Mouse (Mus musculus) lung, postnatal 0 days (tissue): ENCODE results near the gene Dnhd1.

ENCODE experiments used
- CTCF ChIP-seq: IDR thresholded peaks from 2 replicates; pipeline ENCODE4 v1.5.1; 2016; ENCODE audit warnings: antibody characterized with exemption, mild to moderate bottlenecking
- EP300 ChIP-seq: IDR thresholded peaks from 2 replicates; pipeline ENCODE4 v1.6.1; 2016; ENCODE audit warnings: antibody characterized with exemption, mild to moderate bottlenecking, control low read depth

DNA sequence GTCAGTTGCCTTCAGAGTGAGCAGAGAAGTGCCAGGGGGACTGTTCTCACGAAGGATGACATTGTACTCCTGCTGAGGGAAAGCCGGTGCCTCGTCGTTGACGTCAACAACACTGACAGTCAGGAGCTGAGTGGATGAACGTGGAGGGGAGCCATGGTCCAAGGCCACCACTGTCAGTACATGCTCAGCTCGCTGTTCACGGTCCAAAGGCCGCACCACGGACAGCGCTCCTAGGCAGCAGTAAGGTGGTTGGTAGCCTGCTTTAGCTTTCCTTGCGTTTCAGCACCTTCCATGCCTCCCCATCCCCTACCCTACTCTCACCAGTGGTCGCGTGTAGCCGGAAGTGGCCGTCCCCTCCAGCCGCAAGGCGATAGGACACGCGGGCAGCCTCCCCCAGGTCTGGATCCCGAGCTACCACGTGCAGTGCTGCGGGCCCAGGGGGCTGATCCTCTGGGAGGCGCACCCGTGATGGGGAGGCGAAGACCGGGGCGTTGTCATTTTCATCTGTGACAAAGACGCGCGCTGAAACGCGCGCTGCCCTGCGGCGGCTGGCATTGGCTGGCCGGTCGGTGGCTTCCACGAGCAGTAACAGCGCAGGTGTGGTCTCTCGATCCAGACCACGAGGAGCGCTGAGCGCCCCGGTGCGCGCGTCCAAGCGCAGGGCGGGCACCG lies 111.3 kb downstream of the Dnhd1 start:
- TF ChIP-seq CTCF: no peak
- TF ChIP-seq EP300: no peak
